Mouse (Mus musculus) heart, postnatal 25 days (tissue): ENCODE results near the gene Tinf2. TPM values are rescaled to one million over a fixed set of nuclear protein-coding genes. Genes with fewer than 3 reads are reported as not detected.

Experiments used
- DNase-seq: peaks from one replicate; pipeline ENCODE4 v3.0.0; 2022; ENCODE audit warnings: low spot score
- intact Hi-C: fragments of 180-260 bp; cut with DNase I; formaldehyde crosslinking; loops from one replicate; pipeline ENCODE4 v1.15.1; 2025
- total RNA-seq, 2 experiments: library from RNA; stranded (reverse); gene quantifications; 2 replicates each; pipeline ENCODE4 v1.2.3; 2021

Tinf2 gene
- 10 to 100 TPM; 10.0 to 10.7 TPM for total RNA-seq

- peak; percentile 87 for DNase-seq
- intact Hi-C loops: loop anchor here (1.0 to 2.0 kb wide), 2 partner anchors 39 to 64 kb away; partner anchors contain the start of genes Dhrs1 and Nop9
Observed at GRCm38 (mm10) chr14:55681160-55682117, at the start of gene Tinf2. Gene Tinf2 (minus strand): TSS chr14:55681820.

GRCm38 (mm10) chr14:55730531-55731032 lies 49.0 kb upstream of the Tinf2 start:
- intact Hi-C loops: no loop called here
- DNase-seq: no peak

- intact Hi-C loops: no loop called here
- no peak for DNase-seq
Observed at GRCm38 (mm10) chr14:55730116-55730515, 48.5 kb upstream of the Tinf2 start.

GRCm38 (mm10) chr14:55727889-55728685 lies 46.5 kb upstream of the Tinf2 start:
- intact Hi-C loops: no loop called here
- DNase-seq: no peak

GRCm38 (mm10) chr14:55726261-55726660 lies 44.6 kb upstream of the Tinf2 start:
- no peak for DNase-seq
- intact Hi-C loops: no loop called here

GRCm38 (mm10) chr14:55724411-55724871 lies 42.8 kb upstream of the Tinf2 start:
- peak; percentile 28 for DNase-seq
- intact Hi-C loops: no loop called here

GRCm38 (mm10) chr14:55723433-55723832 lies 41.8 kb upstream of the Tinf2 start:
- intact Hi-C loops: no loop called here
- no peak for DNase-seq

- no peak for DNase-seq
- intact Hi-C loops: no loop called here
Observed at GRCm38 (mm10) chr14:55722438-55722945, 40.9 kb upstream of the Tinf2 start.

- DNase-seq: peak; percentile 76
- intact Hi-C loops: loop anchor here (2.0 kb wide), 1 partner anchor 39 kb away; no protein-coding TSS in a partner anchor
Observed at GRCm38 (mm10) chr14:55721700-55722437, 40.2 kb upstream of the Tinf2 start, which contains the start of gene Rabggta. Gene Rabggta (minus strand): TSS chr14:55722263.

- intact Hi-C loops: loop anchor here (2.0 kb wide), 1 partner anchor 38 kb away; no protein-coding TSS in a partner anchor
- DNase-seq: no peak
Observed at GRCm38 (mm10) chr14:55721076-55721475, 39.5 kb upstream of the Tinf2 start.

- no peak for DNase-seq
- intact Hi-C loops: loop anchor here (2.0 kb wide), 1 partner anchor 38 kb away; no protein-coding TSS in a partner anchor
Observed at GRCm38 (mm10) chr14:55720666-55721065, 39.0 kb upstream of the Tinf2 start.

GRCm38 (mm10) chr14:55719737-55720136 lies 38.1 kb upstream of the Tinf2 start:
- intact Hi-C loops: loop anchor here (2.0 kb wide), 1 partner anchor 37 kb away; no protein-coding TSS in a partner anchor
- no peak for DNase-seq

- no peak for DNase-seq
- intact Hi-C loops: no loop called here
Observed at GRCm38 (mm10) chr14:55716884-55717283, 35.3 kb upstream of the Tinf2 start.

GRCm38 (mm10) chr14:55716271-55716670 lies 34.7 kb upstream of the Tinf2 start:
- intact Hi-C loops: no loop called here
- no peak for DNase-seq

GRCm38 (mm10) chr14:55714893-55715292 lies 33.3 kb upstream of the Tinf2 start:
- DNase-seq: no peak
- intact Hi-C loops: no loop called here

GRCm38 (mm10) chr14:55713729-55714122 lies 32.1 kb upstream of the Tinf2 start, which contains the start of gene Tgm1:
Gene Tgm1 (minus strand): TSS chr14:55713926.
- no peak for DNase-seq
- intact Hi-C loops: no loop called here

- no peak for DNase-seq
- intact Hi-C loops: no loop called here
Observed at GRCm38 (mm10) chr14:55713007-55713728, 31.5 kb upstream of the Tinf2 start.

- no peak for DNase-seq
- intact Hi-C loops: no loop called here
Observed at GRCm38 (mm10) chr14:55711786-55712185, 30.2 kb upstream of the Tinf2 start.
